Mouse (Mus musculus) megakaryocyte, embryonic 14.5 days (primary cell): ENCODE results near the gene Rora.

Source experiments
- FLI1 ChIP-seq: IDR thresholded peaks from 2 replicates; pipeline ENCODE4 v1.6.1; 2012; ENCODE audit warnings: low read length, inconsistent platforms, mixed read lengths
- GATA1 ChIP-seq: IDR thresholded peaks from 3 replicates; pipeline ENCODE4 v1.6.1; 2012; ENCODE audit warnings: mixed read lengths, low read length, inconsistent platforms, borderline replicate concordance

DNA sequence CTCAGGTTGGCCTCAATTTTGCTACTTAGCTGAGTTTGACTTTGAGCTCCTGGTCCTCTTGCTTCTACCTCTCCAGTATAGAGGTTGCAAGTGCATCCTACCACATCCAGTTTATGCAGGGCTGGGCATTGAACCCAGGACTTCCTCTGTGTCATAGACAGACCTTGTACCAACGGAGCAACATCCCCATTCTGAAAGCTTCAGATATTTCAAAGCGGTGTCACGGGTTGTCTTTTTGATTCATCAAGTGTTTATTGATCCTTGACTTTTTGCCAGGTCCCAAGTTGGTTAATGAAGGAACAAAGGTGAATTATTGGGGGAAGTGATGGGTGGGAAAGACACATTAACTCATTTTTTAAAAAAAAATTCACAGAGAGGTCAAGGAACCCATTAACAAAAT, 17.1 kb downstream of the Rora start:
- no peak for TF ChIP-seq GATA1
- TF ChIP-seq FLI1, result no peak
